Mouse (Mus musculus): ENCODE measurements around the gene Cuedc1. TPM values are rescaled to one million over a fixed set of nuclear protein-coding genes. Genes with fewer than 3 reads are reported as not detected.

The Cuedc1 gene
- total RNA-seq, 4 experiments from 2014 or later, result 28.0 to 31.8 (median 30.9) TPM

- DNase-seq (ENCODE audit: low spot score in 2 of 2), result no peak
Observed at GRCm38 (mm10) chr11:88235221-88236203, 137.7 kb downstream of the Cuedc1 start.

DNA sequence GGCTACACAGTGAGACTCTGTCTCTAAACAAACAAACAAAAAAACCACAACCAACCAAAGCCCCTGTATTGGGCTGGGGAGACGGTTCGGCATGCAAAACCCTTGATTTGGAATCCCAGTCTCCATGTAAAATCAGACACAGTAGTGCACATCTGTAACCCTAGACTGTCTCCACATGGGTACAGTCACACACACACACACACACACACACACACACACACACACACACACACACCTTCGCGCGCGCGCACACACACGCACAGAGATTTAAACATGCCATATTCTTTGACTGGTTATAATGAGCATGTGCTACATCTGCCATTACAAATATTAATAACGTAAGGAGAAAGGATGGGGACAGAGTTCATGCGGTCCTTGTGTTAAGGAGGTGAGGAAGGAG is 142.4 kb downstream of the Cuedc1 start:
- no peak for DNase-seq (ENCODE audit: low spot score in 2 of 2)

DNA sequence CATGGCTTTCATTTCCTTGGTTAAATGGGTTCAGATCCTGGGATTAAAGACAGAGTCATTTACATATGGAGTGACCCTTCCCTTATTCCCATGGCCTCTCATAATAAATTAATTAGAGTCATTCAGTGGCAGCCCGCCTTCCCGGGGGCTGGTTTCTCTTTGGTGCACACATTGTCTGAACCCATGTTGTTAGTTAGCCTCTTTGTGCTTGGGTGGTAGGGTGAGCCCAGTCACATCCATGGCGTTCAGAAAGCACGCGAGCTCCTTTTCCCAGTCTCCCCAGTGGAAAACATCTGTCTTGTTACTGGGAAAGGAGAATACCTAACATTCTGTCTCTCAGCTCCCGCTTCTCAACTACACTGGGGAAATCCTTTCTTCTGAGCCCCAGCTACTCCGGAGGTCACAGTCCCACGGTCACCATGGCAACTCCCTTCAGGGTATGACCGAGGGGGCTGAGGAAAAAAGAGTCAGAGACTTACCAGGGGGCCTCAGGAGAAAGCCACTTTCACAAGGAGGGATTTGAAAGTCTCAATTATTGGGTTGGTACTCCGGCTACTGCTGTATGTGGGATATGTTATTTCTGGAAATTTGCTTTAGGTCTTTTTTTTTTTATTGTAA is 143.0 kb downstream of the Cuedc1 start:
- DNase-seq (ENCODE audit: low spot score in 2 of 2), result no peak

GRCm38 (mm10) chr11:88241468-88242301 is 143.8 kb downstream of the Cuedc1 start:
- no peak for DNase-seq (ENCODE audit: low spot score in 2 of 2)

Other genes with a start within 250 kb of the Cuedc1 start
- 1 to 10 TPM; 6.8 to 8.4 (median 8.2) TPM for gene Mks1, start 244.8 kb upstream of the Cuedc1 start, total RNA-seq (2022)
- gene Epx, start 222.5 kb upstream of the Cuedc1 start, total RNA-seq (2022), result under 1 TPM in 2 of 4 experiments, not detected in 2; 0.19 to 0.23 TPM
- not detected for gene Olfr462, start 205.8 kb upstream of the Cuedc1 start, total RNA-seq (2022)
- not detected for gene Olfr463, start 200.7 kb upstream of the Cuedc1 start, total RNA-seq (2022)
- 1 to 10 TPM in 3 of 4 experiments, under 1 TPM in 1; 0.94 to 2.2 (median 1.7) TPM for gene Olfr464, start 177.1 kb upstream of the Cuedc1 start, total RNA-seq (2022)
- 100 to 1,000 TPM; 623 to 646 (median 629) TPM for gene Dynll2, start 110.5 kb upstream of the Cuedc1 start, total RNA-seq (2022)
- 100 to 1,000 TPM; 189 to 208 (median 191) TPM for gene Srsf1, start 50.7 kb upstream of the Cuedc1 start, total RNA-seq (2022)
- 10 to 100 TPM; 27.9 to 30.8 (median 29.3) TPM for gene Vezf1, start 29.8 kb upstream of the Cuedc1 start, total RNA-seq (2022)
- gene Mrps23, start 106.3 kb downstream of the Cuedc1 start, total RNA-seq (2022), result 10 to 100 TPM; 58.9 to 74.7 (median 64.6) TPM
- not detected for gene Ccdc182, start 196.0 kb downstream of the Cuedc1 start, total RNA-seq (2022)